In the genomic region with DNA sequence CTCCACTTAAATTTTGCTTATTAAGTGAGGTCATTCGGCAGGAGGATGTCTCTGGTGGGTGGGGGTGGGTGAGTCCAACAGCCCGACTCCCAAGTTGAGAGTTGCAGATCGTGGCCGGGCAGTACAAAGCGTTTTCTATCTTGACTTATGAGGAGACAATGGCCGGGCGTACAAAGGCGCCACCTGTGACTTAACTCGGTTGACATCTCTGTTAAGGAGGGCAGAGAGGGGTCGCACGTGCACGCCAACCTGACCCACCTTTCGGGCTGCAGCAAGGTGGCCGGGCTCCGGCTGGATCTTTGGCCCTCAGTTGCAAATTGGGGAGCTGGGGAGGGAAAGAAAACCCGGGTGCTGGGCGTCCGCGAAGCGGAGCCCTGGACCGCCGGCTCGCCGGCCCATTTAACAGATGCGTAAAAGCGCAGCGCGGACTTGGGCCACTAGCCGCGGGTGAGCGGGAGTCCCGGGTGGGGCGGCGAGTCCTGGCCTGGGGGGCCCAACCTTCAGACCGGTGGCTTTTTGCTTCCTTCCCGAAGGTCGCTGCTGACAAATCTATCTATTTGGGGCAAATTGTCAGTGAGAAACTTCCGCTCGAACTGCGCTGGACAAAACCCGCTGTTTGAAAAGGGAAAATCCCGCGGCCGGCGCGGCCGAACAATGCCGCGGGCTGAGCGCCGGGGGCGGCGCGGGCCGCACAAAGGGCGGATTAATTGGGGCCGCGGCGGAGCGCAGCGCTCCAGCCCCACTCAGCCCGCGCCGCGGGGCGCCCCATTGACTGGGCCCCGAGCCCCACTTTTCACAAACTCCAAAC, we compare ENCODE assay signal across 8 mouse cellular contexts. TPM values are rescaled to one million over a fixed set of nuclear protein-coding genes. Genes with fewer than 3 reads are reported as not detected.
DNase-seq lines count a peak whose midpoint lies in the region; ATAC-seq and TF ChIP-seq lines count a peak whose summit lies in the region.

No protein-coding gene starts in this region.

- TF ChIP-seq CTCF in layer of hippocampus, adult 2 months (conservative IDR thresholded peaks at IDR 0.05): no peak
- no peak for TF ChIP-seq CTCF in intestine, postnatal 0 days (IDR thresholded peaks at IDR 0.05; ENCODE audit: low read depth)

- ATAC-seq in intestine, postnatal 0 days: no peak
- ATAC-seq in neural tube, embryonic 13.5 days (ENCODE audit: low read depth): peak; percentile 72; the same call in 1 of the 2 replicates

- H3K9me3 ChIP-seq in embryonic facial prominence, embryonic 10.5 days: peaks cover 2% of the 10 kb centered on the region; the same call in 1 of the 2 replicates
- H3K9me3 ChIP-seq in intestine, postnatal 0 days (ENCODE audit: control insufficient read depth): 0 out of 2 replicates have a peak, but pooled peaks cover 2% of the 10 kb centered on the region
- H3K9me3 ChIP-seq in neural tube, embryonic 13.5 days: 0 out of 2 replicates have a peak, but pooled peaks cover 3% of the 10 kb centered on the region

- peak overlapping the region; percentile 55 for H3K4me2 ChIP-seq in intestine, postnatal 0 days (replicated peaks; ENCODE audit: low read depth)
- H3K4me2 ChIP-seq in neural tube, embryonic 13.5 days: peak overlapping the region; percentile 47

- H3K9ac ChIP-seq in intestine, postnatal 0 days (ENCODE audit: low read depth, low read length): no peak overlapping the region
- no peak overlapping the region for H3K9ac ChIP-seq in neural tube, embryonic 13.5 days

- DNase-seq in layer of hippocampus, adult 2 months (ENCODE audit: low spot score in 2 of 2): no peak
- DNase-seq in layer of hippocampus, postnatal 36 days: no peak
- peak; percentile 63 for DNase-seq in embryonic facial prominence, embryonic 10.5 days (ENCODE audit: low spot score)
- no peak for DNase-seq in adrenal gland, postnatal 10 days
- no peak for DNase-seq in T-cell, adult 2 months (ENCODE audit: low spot score)
- DNase-seq in thymus, postnatal 25 days: no peak

- no peaks in the 10 kb centered on the region for H3K36me3 ChIP-seq in embryonic facial prominence, embryonic 10.5 days (replicated peaks)
- no peaks in the 10 kb centered on the region for H3K36me3 ChIP-seq in intestine, postnatal 0 days (ENCODE audit: control insufficient read depth, insufficient read depth)
- no peaks in the 10 kb centered on the region for H3K36me3 ChIP-seq in neural tube, embryonic 13.5 days

- under 1% methylated on average over 67 of the region's 67 CpGs for WGBS in embryonic facial prominence, embryonic 10.5 days
- under 1% methylated on average over 66 of the region's 67 CpGs for WGBS in intestine, postnatal 0 days
- WGBS in neural tube, embryonic 13.5 days: under 1% methylated on average over 67 of the region's 67 CpGs

- peaks cover 100% of the 10 kb centered on the region for H3K27me3 ChIP-seq in embryonic facial prominence, embryonic 10.5 days (replicated peaks; ENCODE audit: low read depth, poor library complexity, severe bottlenecking)
- H3K27me3 ChIP-seq in intestine, postnatal 0 days (replicated peaks; ENCODE audit: control insufficient read depth, insufficient read depth, low read length): peaks cover 83% of the 10 kb centered on the region
- H3K27me3 ChIP-seq in neural tube, embryonic 13.5 days: peaks cover 99% of the 10 kb centered on the region

- H3K4me1 ChIP-seq in embryonic facial prominence, embryonic 10.5 days: peaks cover 22% of the 10 kb centered on the region
- H3K4me1 ChIP-seq in intestine, postnatal 0 days (replicated peaks; ENCODE audit: control insufficient read depth, insufficient read depth, low read length): peaks cover 3% of the 10 kb centered on the region; the same call in 1 of the 2 replicates
- H3K4me1 ChIP-seq in neural tube, embryonic 13.5 days (replicated peaks): peaks cover 12% of the 10 kb centered on the region

- H3K4me3 ChIP-seq in layer of hippocampus, adult 2 months: peak overlapping the region; percentile 49
- peak overlapping the region; percentile 45 for H3K4me3 ChIP-seq in embryonic facial prominence, embryonic 10.5 days
- H3K4me3 ChIP-seq in intestine, postnatal 0 days (ENCODE audit: low read depth, low read length): peak overlapping the region; percentile 31
- H3K4me3 ChIP-seq in neural tube, embryonic 13.5 days: peak overlapping the region; percentile 22

- H3K27ac ChIP-seq in layer of hippocampus, adult 2 months: no peak overlapping the region
- H3K27ac ChIP-seq in embryonic facial prominence, embryonic 10.5 days (replicated peaks): peak overlapping the region; percentile 63
- no peak overlapping the region for H3K27ac ChIP-seq in intestine, postnatal 0 days (ENCODE audit: low read depth, low read length)
- no peak overlapping the region for H3K27ac ChIP-seq in neural tube, embryonic 13.5 days (replicated peaks)

RNA-seq across cellular contexts. Expression of a gene that starts 7.8 kb away (rescaled TPM):
- total RNA-seq in layer of hippocampus, adult 2 months (2021): 10 to 100 TPM; 53.0 to 54.7 TPM
- total RNA-seq in layer of hippocampus, postnatal 36 days (2021): 10 to 100 TPM; 55.7 to 57.0 TPM
- polyA plus RNA-seq in embryonic facial prominence, embryonic 10.5 days (2016; fragmentation: Nextera tagmentation; extraction: Ambion mirVana): 15.4 and 15.7 TPM in 2 replicates
- polyA plus RNA-seq in intestine, postnatal 0 days (2015; fragmentation: Nextera tagmentation; extraction: Ambion mirVana): 25.4 and 29.1 TPM in 2 replicates
- 29.0 and 30.8 TPM in 2 replicates for polyA plus RNA-seq in neural tube, embryonic 13.5 days (2015; fragmentation: Nextera tagmentation; extraction: Ambion mirVana)
- total RNA-seq in adrenal gland, postnatal 10 days (2021): 10 to 100 TPM; 19.2 to 19.4 TPM

RNA-seq across cellular contexts. Expression of a gene that starts 8.0 kb away (rescaled TPM):
- total RNA-seq in layer of hippocampus, adult 2 months (2021): 10 to 100 TPM; 13.7 to 15.2 TPM
- total RNA-seq in layer of hippocampus, postnatal 36 days (2021): 10 to 100 TPM; 14.1 TPM
- 10.4 and 11.5 TPM in 2 replicates for polyA plus RNA-seq in embryonic facial prominence, embryonic 10.5 days (2016; fragmentation: Nextera tagmentation; extraction: Ambion mirVana)
- polyA plus RNA-seq in intestine, postnatal 0 days (2015; fragmentation: Nextera tagmentation; extraction: Ambion mirVana): not detected in 2 replicates
- polyA plus RNA-seq in neural tube, embryonic 13.5 days (2015; fragmentation: Nextera tagmentation; extraction: Ambion mirVana): 0.33 TPM in 1 of 2 replicates, not detected in the other
- not detected for total RNA-seq in adrenal gland, postnatal 10 days (2021)

Comparison
In these comparisons a context has a peak if more than half of its experiments do, and no peak if none do; other contexts are left out.
1. RNA of a gene that starts 8.0 kb away (total RNA-seq): 13.7 to 15.2 TPM in layer of hippocampus, adult 2 months and 14.1 TPM in layer of hippocampus, postnatal 36 days; not detected in adrenal gland, postnatal 10 days; every median in the first group is over 10 times any median in the second.
2. Peak in every context shown above with its lines, with median percentiles within 50 percentile points of each other: H3K4me3 ChIP-seq.